Mouse (Mus musculus): ENCODE data around the gene Kank1.

GRCm38 (mm10) chr19:25415448-25415847 lies 178.7 kb downstream of the Kank1 start:
- TF ChIP-seq CTCF (IDR thresholded peaks at IDR 0.05; ENCODE audit: insufficient read depth, low read depth, low read length) (no peak), POLR2A (IDR thresholded peaks at IDR 0.05; ENCODE audit: insufficient read depth, low read depth, low read length) (no peak)

All from olfactory bulb, adult 2 months (tissue).